Mouse (Mus musculus): ENCODE data around the gene Grin3b. TPM values are rescaled to one million over a fixed set of nuclear protein-coding genes. Genes with fewer than 3 reads are reported as not detected.

Gene Grin3b
- total RNA-seq, 2 experiments from 2014 or later, result 0.12 to 0.21 TPM

- DNase-seq (ENCODE audit: low spot score in 2 of 2), result no peak
Observed at GRCm38 (mm10) chr10:80015583-80015982, 45.1 kb downstream of the Grin3b start.

GRCm38 (mm10) chr10:80016511-80016910, 46.0 kb downstream of the Grin3b start, which contains the start of gene Arhgap45:
Arhgap45 (plus strand) TSS chr10:80016653.
- DNase-seq (ENCODE audit: low spot score in 2 of 2), result no peak

- no peak for DNase-seq (ENCODE audit: low spot score in 2 of 2)
Observed at GRCm38 (mm10) chr10:80016931-80017330, 46.4 kb downstream of the Grin3b start.

- no peak for DNase-seq (ENCODE audit: low spot score in 2 of 2)
Observed at GRCm38 (mm10) chr10:80017361-80017760, 46.8 kb downstream of the Grin3b start.

GRCm38 (mm10) chr10:80017771-80018170, 47.3 kb downstream of the Grin3b start:
- no peak for DNase-seq (ENCODE audit: low spot score in 2 of 2)

- no peak for DNase-seq (ENCODE audit: low spot score in 2 of 2)
Observed at GRCm38 (mm10) chr10:80018739-80019297, 48.3 kb downstream of the Grin3b start.

- no peak for DNase-seq (ENCODE audit: low spot score in 2 of 2)
Observed at GRCm38 (mm10) chr10:80019471-80020131, 49.1 kb downstream of the Grin3b start.

DNA sequence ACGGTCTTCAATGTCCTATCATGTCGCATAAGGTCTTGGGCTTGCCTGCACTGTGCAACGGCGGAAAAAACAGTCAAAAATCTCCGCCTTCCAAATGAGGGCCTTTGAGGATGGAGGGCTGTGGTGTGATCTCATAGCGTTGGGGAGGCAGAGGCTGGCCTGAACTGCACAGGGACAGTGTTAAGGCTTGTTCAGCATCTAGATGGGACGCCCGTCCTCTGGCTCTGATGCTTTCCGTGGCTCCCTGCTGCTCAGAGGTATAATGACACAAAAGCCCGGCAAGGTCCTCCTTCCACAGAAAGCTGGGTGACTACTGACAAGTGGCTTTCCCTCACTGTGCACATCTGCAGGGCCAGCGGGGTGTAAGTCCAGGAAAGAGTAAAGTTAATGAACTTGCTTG, 49.7 kb downstream of the Grin3b start:
- no peak for DNase-seq (ENCODE audit: low spot score in 2 of 2)

DNA sequence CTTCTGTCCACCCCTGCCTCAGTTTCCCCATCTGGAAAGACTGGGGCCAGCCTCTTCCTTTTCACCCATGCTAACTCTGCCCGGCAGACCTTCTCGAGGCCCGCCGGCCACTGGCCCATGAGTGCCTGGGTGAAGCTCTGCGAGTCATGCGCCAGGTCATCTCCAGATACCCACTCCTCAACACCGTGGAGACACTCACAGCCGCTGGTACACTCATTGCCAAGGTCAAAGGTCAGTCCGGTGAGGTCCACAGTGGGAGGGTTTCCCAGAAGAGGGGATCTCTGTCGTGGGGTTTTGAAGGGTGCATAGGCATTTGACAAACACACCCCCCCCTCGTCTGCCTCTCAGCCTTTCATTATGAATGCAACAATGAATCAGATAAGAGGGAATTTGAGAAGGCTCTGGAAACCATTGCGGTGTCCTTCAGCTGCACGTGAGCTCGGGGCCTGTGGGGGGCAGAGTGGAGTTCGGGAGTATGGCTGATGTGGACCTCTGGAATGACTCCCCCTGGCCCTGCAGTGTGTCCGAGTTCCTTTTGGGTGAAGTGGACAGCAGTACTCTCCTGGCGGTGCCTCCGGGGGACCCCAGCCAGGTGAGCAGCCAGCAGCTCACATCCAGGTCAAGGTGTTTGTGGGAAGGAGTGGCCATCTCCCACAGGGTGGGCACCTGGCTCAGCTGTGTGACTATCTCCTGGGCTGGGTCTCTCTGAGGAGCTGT, 50.2 kb downstream of the Grin3b start:
- no peak for DNase-seq (ENCODE audit: low spot score in 2 of 2)

DNA sequence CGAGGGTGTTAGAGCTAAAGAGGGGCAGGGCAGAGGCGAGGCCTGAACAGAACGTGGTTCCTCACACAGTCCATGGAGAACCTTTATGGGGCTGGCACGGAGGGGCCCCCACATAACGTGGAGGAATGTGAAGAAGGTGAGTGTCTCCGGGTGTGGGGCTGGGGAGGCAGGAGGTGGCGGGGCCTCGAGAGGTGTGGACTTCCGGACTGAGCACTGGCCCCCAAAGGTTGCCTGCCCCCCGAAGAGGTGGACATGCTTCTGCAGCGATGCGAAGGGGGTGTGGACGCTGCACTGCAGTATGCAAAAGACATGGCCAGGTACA, 50.8 kb downstream of the Grin3b start:
- DNase-seq (ENCODE audit: low spot score in 2 of 2), result no peak

- DNase-seq (ENCODE audit: low spot score in 2 of 2), result no peak
Observed at GRCm38 (mm10) chr10:80022164-80022563, 51.6 kb downstream of the Grin3b start.

- no peak for DNase-seq (ENCODE audit: low spot score in 2 of 2)
Observed at GRCm38 (mm10) chr10:80022806-80023205, 52.3 kb downstream of the Grin3b start.

- no peak for DNase-seq (ENCODE audit: low spot score in 2 of 2)
Observed at GRCm38 (mm10) chr10:80023758-80024157, 53.2 kb downstream of the Grin3b start.

- no peak for DNase-seq (ENCODE audit: low spot score in 2 of 2)
Observed at GRCm38 (mm10) chr10:80024229-80025043, 53.9 kb downstream of the Grin3b start.

DNA sequence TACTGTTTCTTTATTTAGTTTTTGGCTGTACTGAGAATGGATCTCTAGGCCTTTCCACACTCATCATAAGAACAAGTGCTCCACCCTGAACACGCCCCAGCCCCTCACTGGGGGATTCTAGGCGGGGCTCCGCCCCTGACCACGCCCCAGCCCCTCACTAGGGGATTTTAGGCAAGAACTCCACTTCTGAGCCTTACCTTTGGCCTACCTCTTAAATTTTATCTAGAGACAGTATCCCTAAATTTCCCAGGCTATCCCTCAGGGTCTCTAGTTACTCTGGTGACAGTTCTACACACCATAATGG, 54.5 kb downstream of the Grin3b start:
- DNase-seq (ENCODE audit: low spot score in 2 of 2), result no peak

- no peak for DNase-seq (ENCODE audit: low spot score in 2 of 2)
Observed at GRCm38 (mm10) chr10:80025463-80025862, 54.9 kb downstream of the Grin3b start.

GRCm38 (mm10) chr10:80025889-80026288, 55.4 kb downstream of the Grin3b start:
- DNase-seq (ENCODE audit: low spot score in 2 of 2), result no peak

Other genes with a start within 250 kb of the Grin3b start
- 10 to 100 TPM; 45.3 to 49.0 TPM for gene Polrmt, start 224.1 kb upstream of the Grin3b start, total RNA-seq (2021)
- gene Fgf22, start 215.6 kb upstream of the Grin3b start, total RNA-seq (2021), result 1 to 10 TPM in 1 of 2 experiments, under 1 TPM in 1; 0.88 to 1.7 TPM
- gene Rnf126, start 203.8 kb upstream of the Grin3b start, total RNA-seq (2021), result 10 to 100 TPM; 86.1 to 90.5 TPM
- 1 to 10 TPM; 1.2 to 2.4 TPM for gene Fstl3, start 193.4 kb upstream of the Grin3b start, total RNA-seq (2021)
- gene Prss57, start 179.8 kb upstream of the Grin3b start, total RNA-seq (2021), result under 1 TPM in 1 of 2 experiments, not detected in 1; 0.16 TPM
- gene Palm, start 177.1 kb upstream of the Grin3b start, total RNA-seq (2021), result 100 to 1,000 TPM; 356 to 379 TPM
- under 1 TPM; 0.26 to 0.53 TPM for gene Misp, start 149.7 kb upstream of the Grin3b start, total RNA-seq (2021)
- 10 to 100 TPM; 62.9 to 70.2 TPM for gene Ptbp1, start 116.3 kb upstream of the Grin3b start, total RNA-seq (2021)
- gene Prtn3, start 96.2 kb upstream of the Grin3b start, total RNA-seq (2021), result 1 to 10 TPM; 2.3 to 3.0 TPM
- 10 to 100 TPM; 53.5 to 57.7 TPM for gene Plppr3, start 96.1 kb upstream of the Grin3b start, total RNA-seq (2021)
- gene Elane, start 84.5 kb upstream of the Grin3b start, total RNA-seq (2021), result not detected
- not detected for gene Cfd, start 79.9 kb upstream of the Grin3b start, total RNA-seq (2021)
- gene Med16, start 61.8 kb upstream of the Grin3b start, total RNA-seq (2021), result 10 to 100 TPM; 48.8 to 51.9 TPM
- not detected for gene Gm26602, start 59.9 kb upstream of the Grin3b start, total RNA-seq (2021)
- gene Kiss1r, start 53.7 kb upstream of the Grin3b start, total RNA-seq (2021), result 1 to 10 TPM; 5.0 to 8.9 TPM
- gene R3hdm4, start 49.5 kb upstream of the Grin3b start, total RNA-seq (2021), result 100 to 1,000 TPM; 424 to 430 TPM
- gene Arid3a, start 43.7 kb upstream of the Grin3b start, total RNA-seq (2021), result 1 to 10 TPM; 4.5 to 6.4 TPM
- gene Wdr18, start 10.6 kb upstream of the Grin3b start, total RNA-seq (2021), result 10 to 100 TPM; 35.5 to 40.8 TPM
- 100 to 1,000 TPM; 135 to 144 TPM for gene Tmem259, start 13.6 kb downstream of the Grin3b start, total RNA-seq (2021)
- 1 to 10 TPM; 7.5 to 9.3 TPM for gene Cnn2, start 17.9 kb downstream of the Grin3b start, total RNA-seq (2021)
- 10 to 100 TPM in 1 of 2 experiments, 1 to 10 TPM in 1; 9.8 to 10.5 TPM for gene Abca7, start 25.8 kb downstream of the Grin3b start, total RNA-seq (2021)
- 1 to 10 TPM; 3.8 to 3.9 TPM for gene Arhgap45, start 45.9 kb downstream of the Grin3b start, total RNA-seq (2021)
- gene Polr2e, start 69.1 kb downstream of the Grin3b start, total RNA-seq (2021), result 10 to 100 TPM; 74.1 to 74.3 TPM
- 100 to 1,000 TPM; 456 to 501 TPM for gene Gpx4, start 76.5 kb downstream of the Grin3b start, total RNA-seq (2021)
- gene Sbno2, start 134.9 kb downstream of the Grin3b start, total RNA-seq (2021), result 10 to 100 TPM; 19.8 to 21.3 TPM
- gene Stk11, start 145.1 kb downstream of the Grin3b start, total RNA-seq (2021), result 10 to 100 TPM; 89.2 to 90.7 TPM
- gene Atp5d, start 167.9 kb downstream of the Grin3b start, total RNA-seq (2021), result 100 to 1,000 TPM; 397 to 417 TPM
- 100 to 1,000 TPM; 401 to 436 TPM for gene Cbarp, start 170.1 kb downstream of the Grin3b start, total RNA-seq (2021)
- gene Midn, start 177.6 kb downstream of the Grin3b start, total RNA-seq (2021), result 10 to 100 TPM; 90.9 to 100.0 TPM
- 100 to 1,000 TPM in 1 of 2 experiments, 10 to 100 TPM in 1; 93.5 to 126 TPM for gene Cirbp, start 195.3 kb downstream of the Grin3b start, total RNA-seq (2021)
- gene 1600002K03Rik, start 202.2 kb downstream of the Grin3b start, total RNA-seq (2021), result 1 to 10 TPM; 5.1 to 5.2 TPM
- gene Efna2, start 208.8 kb downstream of the Grin3b start, total RNA-seq (2021), result 10 to 100 TPM; 14.8 TPM

Measured in layer of hippocampus, postnatal 14 days (tissue).